Mouse (Mus musculus) intestine, embryonic 15.5 days (tissue): ENCODE data around the gene Olfr525. TPM values are rescaled to one million over a fixed set of nuclear protein-coding genes. Genes with fewer than 3 reads are reported as not detected.

Source experiments
- ATAC-seq: fragments of 200-750 bp; cut with Nextera tagmentation; 2 replicates; pipeline ENCODE4 v1.8.0; 2017; ENCODE audit warnings: moderate TSS enrichment, moderate library complexity
- H3K27ac ChIP-seq: fragments of 300-500 bp; sonication (generic); 2 replicates; pipeline ENCODE4 v1.5.1; 2015; ENCODE audit warnings: mild to moderate bottlenecking, inconsistent platforms
- H3K27me3 ChIP-seq: fragments of 300-500 bp; sonication (generic); replicated peaks from 2 replicates; pipeline ENCODE4 v1.6.1; 2015; ENCODE audit warnings: inconsistent platforms
- H3K36me3 ChIP-seq: fragments of 300-500 bp; sonication (generic); 2 replicates; pipeline ENCODE4 v1.6.1; 2015; ENCODE audit warnings: inconsistent platforms
- H3K4me1 ChIP-seq: fragments of 300-500 bp; sonication (generic); replicated peaks from 2 replicates; pipeline ENCODE4 v1.6.1; 2015; ENCODE audit warnings: inconsistent platforms
- H3K4me2 ChIP-seq: fragments of 300-500 bp; sonication (generic); replicated peaks from 2 replicates; pipeline ENCODE4 v1.6.1; 2015; ENCODE audit warnings: mild to moderate bottlenecking, inconsistent platforms
- H3K4me3 ChIP-seq: fragments of 300-500 bp; sonication (generic); replicated peaks from 2 replicates; pipeline ENCODE4 v1.5.1; 2015; ENCODE audit warnings: inconsistent platforms
- H3K9ac ChIP-seq: fragments of 300-500 bp; sonication (generic); 2 replicates; pipeline ENCODE4 v1.6.1; 2015; ENCODE audit warnings: inconsistent platforms
- H3K9me3 ChIP-seq: fragments of 300-500 bp; sonication (generic); 2 replicates; pipeline ENCODE4 v1.6.1; 2016; ENCODE audit warnings: inconsistent platforms
- WGBS: fragments of 180-500 bp; shearing (Covaris S2); methylation state at CpG from one replicate; pipeline ENCODE4 v1.1.7; 2015; 5-methylcytosine and 5-hydroxymethylcytosine counted together
- polyA plus RNA-seq: library from polyadenylated mRNA; unstranded; fragments of >200 nt; fragmentation: Nextera tagmentation; extraction: Ambion mirVana; gene quantifications from 2 replicates; pipeline ENCODE4 v1.2.1, GENCODE M21; 2015

The Olfr525 gene
- polyA plus RNA-seq = not detected in 2 replicates

GRCm38 (mm10) chr7:140320558-140320957, at the start of gene Olfr525:
Olfr525 (plus strand) TSS chr7:140320858.
- Histone ChIP-seq H3K36me3 (no peaks in the 10 kb centered on the region), H3K27me3 (no peaks in the 10 kb centered on the region), H3K4me1 (no peaks in the 10 kb centered on the region), H3K9ac (no peak within 1 kb of the TSS), H3K4me2 (no peak within 1 kb of the TSS), H3K27ac (no peak within 1 kb of the TSS), H3K4me3 (no peak within 1 kb of the TSS), H3K9me3 (no peaks in the 10 kb centered on the region)
- 43% methylated on average over 1 of the region's 1 CpGs for WGBS
- no peak for ATAC-seq

GRCm38 (mm10) chr7:140295746-140296145, 24.9 kb upstream of the Olfr525 start:
- Histone ChIP-seq H3K4me3 (no peak overlapping the region), H3K27me3 (no peaks in the 10 kb centered on the region), H3K36me3 (no peaks in the 10 kb centered on the region), H3K4me2 (no peak overlapping the region), H3K4me1 (no peaks in the 10 kb centered on the region), H3K27ac (no peak overlapping the region), H3K9me3 (no peaks in the 10 kb centered on the region), H3K9ac (no peak overlapping the region)
- ATAC-seq = no peak
- WGBS = 85% methylated on average over 9 of the region's 9 CpGs

GRCm38 (mm10) chr7:140296876-140297275, 23.8 kb upstream of the Olfr525 start:
- Histone ChIP-seq H3K36me3 (no peaks in the 10 kb centered on the region), H3K4me2 (no peak overlapping the region), H3K9me3 (no peaks in the 10 kb centered on the region), H3K4me3 (no peak overlapping the region), H3K27ac (no peak overlapping the region), H3K4me1 (no peaks in the 10 kb centered on the region), H3K9ac (no peak overlapping the region), H3K27me3 (no peaks in the 10 kb centered on the region)
- ATAC-seq = no peak
- 73% methylated on average over 6 of the region's 6 CpGs for WGBS

- 81% methylated on average over 3 of the region's 3 CpGs for WGBS
- H3K27ac ChIP-seq = no peak overlapping the region
Observed at GRCm38 (mm10) chr7:140299416-140299815, 21.2 kb upstream of the Olfr525 start.

DNA sequence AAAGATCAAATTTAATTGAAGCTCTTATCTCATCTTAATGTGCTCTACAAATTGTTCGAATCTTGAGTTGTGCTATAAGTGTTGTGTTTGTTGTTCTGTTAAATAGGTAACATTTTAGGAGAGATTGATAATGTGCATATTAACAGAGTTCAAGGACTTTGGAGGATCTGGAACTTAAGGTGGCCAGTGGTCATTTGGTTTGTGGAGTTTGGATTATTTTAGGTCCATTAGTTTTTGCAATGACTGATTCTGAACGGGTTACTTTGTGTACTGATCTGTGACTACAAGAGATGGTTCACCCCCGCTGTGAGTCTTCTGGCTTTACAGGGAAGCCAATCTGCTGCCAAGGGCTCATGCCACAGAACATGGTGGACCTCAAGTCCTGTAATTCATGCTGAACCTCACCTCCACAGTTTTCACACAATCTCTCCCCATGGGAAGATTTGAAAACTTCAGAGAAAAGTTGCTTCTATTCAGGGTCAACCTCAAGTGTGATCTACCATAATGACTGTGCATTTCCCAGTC, 735 bp upstream of the Olfr525 start:
- H3K27ac ChIP-seq = no peak overlapping the region
- H3K4me3 ChIP-seq = no peak overlapping the region
- H3K27me3 ChIP-seq = no peaks in the 10 kb centered on the region
- 85% methylated on average over 3 of the region's 3 CpGs for WGBS
- no peaks in the 10 kb centered on the region for H3K9me3 ChIP-seq
- no peak for ATAC-seq
- H3K9ac ChIP-seq = no peak overlapping the region
- H3K36me3 ChIP-seq = no peaks in the 10 kb centered on the region
- H3K4me2 ChIP-seq = no peak overlapping the region
- no peaks in the 10 kb centered on the region for H3K4me1 ChIP-seq

More at GRCm38 (mm10) chr7:140299416-140299815, 21.2 kb upstream of the Olfr525 start:
- ATAC-seq = no peak
- Histone ChIP-seq H3K9ac (no peak overlapping the region), H3K4me3 (no peak overlapping the region), H3K36me3 (no peaks in the 10 kb centered on the region), H3K9me3 (no peaks in the 10 kb centered on the region), H3K4me1 (no peaks in the 10 kb centered on the region), H3K4me2 (no peak overlapping the region), H3K27me3 (no peaks in the 10 kb centered on the region)

- Histone ChIP-seq H3K9me3 (no peaks in the 10 kb centered on the region), H3K9ac (no peak overlapping the region), H3K27me3 (no peaks in the 10 kb centered on the region), H3K4me1 (no peaks in the 10 kb centered on the region), H3K4me2 (no peak overlapping the region), H3K4me3 (no peak overlapping the region), H3K27ac (no peak overlapping the region), H3K36me3 (no peaks in the 10 kb centered on the region)
- no peak for ATAC-seq
Observed at GRCm38 (mm10) chr7:140321135-140321534, 477 bp downstream of the Olfr525 start.

GRCm38 (mm10) chr7:140329766-140330304, 9.2 kb downstream of the Olfr525 start:
- Histone ChIP-seq H3K36me3 (no peaks in the 10 kb centered on the region), H3K27ac (no peak overlapping the region), H3K4me3 (no peak overlapping the region), H3K27me3 (no peaks in the 10 kb centered on the region), H3K4me2 (no peak overlapping the region), H3K9me3 (no peaks in the 10 kb centered on the region), H3K4me1 (no peaks in the 10 kb centered on the region), H3K9ac (no peak overlapping the region)
- 38% methylated on average over 1 of the region's 1 CpGs for WGBS
- no peak for ATAC-seq

DNA sequence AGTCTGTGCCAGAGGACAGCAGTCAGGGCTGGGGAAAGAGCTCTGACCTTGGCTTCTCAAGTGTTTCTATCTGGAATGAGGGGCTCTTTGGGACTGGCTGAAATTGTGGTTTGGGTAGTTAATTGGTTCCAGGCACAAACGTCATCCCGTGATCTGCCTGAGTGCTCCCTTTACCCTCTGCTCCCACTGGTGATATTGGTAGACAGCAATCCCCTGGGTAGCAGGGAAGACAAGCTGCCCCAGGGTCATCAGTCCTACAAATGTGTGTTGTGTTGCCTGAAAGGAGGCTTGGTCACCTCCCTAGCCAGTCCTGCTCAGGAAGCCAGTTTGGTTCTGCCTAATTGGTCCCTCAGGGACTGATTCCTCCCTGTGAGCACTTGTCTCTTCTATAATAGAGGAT, 13.1 kb downstream of the Olfr525 start, which contains the start of gene Olfr527:
Olfr527 (plus strand) TSS at position 301 of the 400 bp plus-strand sequence.
- ATAC-seq = no peak
- H3K9me3 ChIP-seq = no peaks in the 10 kb centered on the region
- H3K4me1 ChIP-seq = no peaks in the 10 kb centered on the region
- no peaks in the 10 kb centered on the region for H3K36me3 ChIP-seq
- H3K27me3 ChIP-seq = no peaks in the 10 kb centered on the region
- H3K4me2 ChIP-seq = no peak within 1 kb of the TSS
- H3K9ac ChIP-seq = no peak within 1 kb of the TSS
- H3K4me3 ChIP-seq = no peak within 1 kb of the TSS
- H3K27ac ChIP-seq = no peak within 1 kb of the TSS
- WGBS = 79% methylated on average over 2 of the region's 2 CpGs

DNA sequence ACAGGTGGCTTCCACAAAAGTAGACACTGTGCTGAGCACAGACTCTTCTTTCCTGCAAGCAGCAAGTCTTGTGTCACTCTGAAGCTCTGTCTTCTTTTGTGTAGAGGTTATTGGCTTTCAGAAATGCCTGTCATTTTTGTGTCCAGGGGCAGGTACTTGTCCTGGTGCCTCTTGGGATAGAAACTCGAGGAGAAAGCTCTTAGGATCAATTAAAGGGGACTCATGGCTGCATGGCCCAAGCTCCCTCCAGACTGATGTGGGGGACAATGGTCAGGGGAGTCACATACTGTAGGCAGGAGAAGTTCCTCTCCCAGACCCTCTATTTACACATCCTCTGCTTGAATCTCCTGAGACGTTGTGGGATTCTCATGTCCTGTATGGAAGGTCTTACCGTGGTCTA, 40.9 kb downstream of the Olfr525 start, which contains the start of gene Olfr60:
Olfr60 (minus strand) TSS at position 101 of the 400 bp plus-strand sequence.
- Histone ChIP-seq H3K4me2 (no peak within 1 kb of the TSS), H3K36me3 (no peaks in the 10 kb centered on the region), H3K27ac (no peak within 1 kb of the TSS), H3K9me3 (no peaks in the 10 kb centered on the region), H3K4me3 (no peak within 1 kb of the TSS), H3K9ac (no peak within 1 kb of the TSS), H3K4me1 (no peaks in the 10 kb centered on the region), H3K27me3 (no peaks in the 10 kb centered on the region)
- no peak for ATAC-seq
- WGBS = 63% methylated on average over 3 of the region's 3 CpGs

DNA sequence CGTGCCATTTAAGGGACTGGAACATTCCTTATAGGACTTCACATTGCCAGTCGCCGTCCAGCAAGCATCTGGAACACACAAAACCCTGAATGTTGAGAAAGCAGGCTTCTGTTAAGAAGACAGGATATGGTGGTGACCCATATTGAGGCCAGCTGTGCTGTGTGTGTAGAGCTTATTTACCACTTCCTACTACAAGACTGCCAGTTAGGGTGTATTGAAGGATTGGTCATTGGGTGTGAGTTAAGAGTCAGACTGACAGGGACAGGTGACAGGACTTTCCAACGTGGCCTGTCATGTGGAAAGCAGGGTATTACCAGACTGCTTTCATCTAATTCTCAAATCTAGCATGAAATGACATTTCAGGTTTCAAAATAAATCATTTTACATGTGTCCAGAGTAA, 53.6 kb downstream of the Olfr525 start:
- H3K36me3 ChIP-seq = no peaks in the 10 kb centered on the region
- no peaks in the 10 kb centered on the region for H3K9me3 ChIP-seq
- H3K4me3 ChIP-seq = no peak overlapping the region
- no peak for ATAC-seq
- H3K27me3 ChIP-seq = no peaks in the 10 kb centered on the region
- no peak overlapping the region for H3K9ac ChIP-seq
- H3K4me2 ChIP-seq = no peak overlapping the region
- no peak overlapping the region for H3K27ac ChIP-seq
- no peaks in the 10 kb centered on the region for H3K4me1 ChIP-seq
- 79% methylated on average over 4 of the region's 4 CpGs for WGBS

GRCm38 (mm10) chr7:140376231-140376630, 55.6 kb downstream of the Olfr525 start, which contains the start of gene Olfr530:
Olfr530 (minus strand) TSS chr7:140376331.
- ATAC-seq = no peak
- 19% methylated on average over 1 of the region's 1 CpGs for WGBS
- H3K27me3 ChIP-seq = no peaks in the 10 kb centered on the region
- no peaks in the 10 kb centered on the region for H3K36me3 ChIP-seq
- H3K9me3 ChIP-seq = no peaks in the 10 kb centered on the region
- no peak within 1 kb of the TSS for H3K4me3 ChIP-seq
- H3K4me2 ChIP-seq = no peak within 1 kb of the TSS
- H3K4me1 ChIP-seq = no peaks in the 10 kb centered on the region
- H3K27ac ChIP-seq = no peak within 1 kb of the TSS
- H3K9ac ChIP-seq = no peak within 1 kb of the TSS

DNA sequence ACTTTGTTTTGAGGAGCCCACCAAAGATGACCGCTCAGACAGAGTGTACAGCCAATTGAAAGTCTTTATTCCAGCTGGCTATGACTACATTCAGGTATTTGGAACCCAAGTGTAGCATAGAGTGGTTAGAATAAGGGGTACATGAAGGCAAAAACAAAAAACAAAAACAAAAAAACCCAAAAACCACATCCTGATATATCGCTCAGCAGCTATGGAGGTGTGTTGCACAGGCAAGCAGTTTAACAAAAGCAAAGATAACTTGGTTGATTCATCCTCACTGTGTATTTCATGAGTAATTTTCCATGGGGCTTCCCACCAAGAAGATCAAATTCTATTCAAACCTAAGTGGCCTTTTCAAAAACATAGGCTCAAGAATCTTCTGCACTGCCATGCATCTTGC, 56.3 kb downstream of the Olfr525 start:
- Histone ChIP-seq H3K9ac (no peak overlapping the region), H3K36me3 (no peaks in the 10 kb centered on the region), H3K9me3 (no peaks in the 10 kb centered on the region), H3K27me3 (no peaks in the 10 kb centered on the region), H3K4me3 (no peak overlapping the region), H3K27ac (no peak overlapping the region), H3K4me1 (no peaks in the 10 kb centered on the region), H3K4me2 (no peak overlapping the region)
- ATAC-seq = no peak
- 93% methylated on average over 2 of the region's 2 CpGs for WGBS
